Mouse (Mus musculus): ENCODE measurements at regions not wholly inside any gene's neighbourhood (a gene's known extent, or its start where the extent isn't known, plus 50 kb on each side); places are given as distances from the start of the nearest gene placed in this dataset.

DNA sequence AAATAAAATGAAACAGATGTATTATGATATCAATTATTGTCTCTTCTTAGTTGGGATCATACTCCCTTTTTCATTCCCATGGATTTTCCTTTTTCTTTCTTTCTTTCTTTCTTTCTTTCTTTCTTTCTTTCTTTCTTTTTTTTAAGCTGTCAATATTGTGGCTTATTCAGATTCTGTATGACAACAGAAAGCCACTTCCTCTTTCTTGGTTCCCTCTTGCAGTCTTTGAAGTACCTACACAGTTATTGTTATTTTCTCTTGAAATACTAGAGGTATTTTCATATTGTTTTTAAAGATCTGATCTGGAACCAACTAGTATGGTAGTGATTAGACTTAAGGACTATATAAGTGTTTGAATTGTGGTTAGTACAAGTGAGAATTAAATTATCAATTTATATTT, 444.6 kb upstream of the Fam174a start:
- ATAC-seq (ENCODE audit: low FRiP score) (no peak), DNase-seq (ENCODE audit: low spot score) (no peak)
- Histone ChIP-seq H3K27me3 (ENCODE audit: control insufficient read depth, insufficient read depth, low read length) (no peaks in the 10 kb centered on the region), H3K9ac (ENCODE audit: low read depth, low read length) (no peak overlapping the region), H3K27ac (ENCODE audit: low read depth, low read length) (no peak overlapping the region), H3K4me2 (replicated peaks; ENCODE audit: low read depth, low read length) (no peak overlapping the region), H3K9me3 (ENCODE audit: control insufficient read depth, low read length) (no peaks in the 10 kb centered on the region), H3K4me1 (replicated peaks; ENCODE audit: control insufficient read depth, insufficient read depth, low read length) (no peaks in the 10 kb centered on the region), H3K36me3 (ENCODE audit: control insufficient read depth, insufficient read depth, low read length) (no peaks in the 10 kb centered on the region), H3K4me3 (ENCODE audit: low read depth, low read length) (no peak overlapping the region)

DNA sequence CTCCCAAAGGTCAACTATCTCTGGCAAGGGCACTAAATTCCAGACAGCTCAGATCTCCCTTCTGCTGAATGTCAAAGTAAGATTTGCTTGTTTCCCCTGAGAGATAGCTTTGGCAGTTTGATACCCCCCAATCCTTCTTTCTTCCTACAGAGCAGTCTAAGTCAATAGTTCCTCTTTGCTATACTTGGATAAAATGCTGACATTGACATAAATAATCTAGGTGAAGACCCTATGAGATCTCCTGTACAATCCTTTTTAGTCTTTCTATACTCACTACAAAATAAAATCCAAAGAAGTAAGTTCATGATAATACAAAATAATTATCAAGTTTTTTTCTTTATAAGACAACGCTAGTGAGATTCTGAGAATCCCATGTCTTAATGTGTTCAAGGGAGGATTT, 432.9 kb upstream of the Fam174a start:
- Histone ChIP-seq H3K4me1 (replicated peaks; ENCODE audit: control insufficient read depth, insufficient read depth, low read length) (no peaks in the 10 kb centered on the region), H3K36me3 (ENCODE audit: control insufficient read depth, insufficient read depth, low read length) (no peaks in the 10 kb centered on the region), H3K9me3 (ENCODE audit: control insufficient read depth, low read length) (no peaks in the 10 kb centered on the region), H3K27ac (ENCODE audit: low read depth, low read length) (no peak overlapping the region), H3K4me3 (ENCODE audit: low read depth, low read length) (no peak overlapping the region), H3K4me2 (replicated peaks; ENCODE audit: low read depth, low read length) (no peak overlapping the region), H3K27me3 (ENCODE audit: control insufficient read depth, insufficient read depth, low read length) (no peaks in the 10 kb centered on the region), H3K9ac (ENCODE audit: low read depth, low read length) (no peak overlapping the region)
- WGBS, result 92% methylated on average over 1 of the region's 1 CpGs
- DNase-seq (ENCODE audit: low spot score), result no peak
- no peak for ATAC-seq (ENCODE audit: low FRiP score)

DNA sequence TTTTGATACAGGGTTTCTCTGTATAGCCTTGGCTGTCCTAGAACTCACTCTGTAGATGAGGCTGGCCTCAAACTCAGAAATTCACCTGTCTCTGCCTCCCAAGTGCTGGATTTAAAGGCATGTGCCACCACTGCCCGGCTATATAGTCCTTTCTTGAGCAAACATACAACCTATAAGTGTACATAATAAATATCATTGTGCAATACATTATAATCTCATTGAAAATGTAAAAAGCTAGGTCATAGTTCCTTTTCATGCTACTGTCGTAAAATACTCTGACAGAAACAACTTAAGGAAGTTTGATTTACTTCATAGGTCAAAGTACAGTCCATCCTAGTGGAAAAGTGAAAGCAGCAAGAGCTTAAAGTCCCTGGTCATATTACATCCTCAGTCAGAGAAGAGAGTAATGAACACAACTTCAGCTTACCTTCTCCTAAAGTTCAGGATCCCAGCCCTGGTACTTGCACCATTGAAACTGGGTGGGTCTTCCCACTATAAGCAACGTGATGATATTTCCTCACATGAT, 408.4 kb upstream of the Fam174a start:
- WGBS, result 84% methylated on average over 3 of the region's 3 CpGs
- Histone ChIP-seq H3K27me3 (ENCODE audit: control insufficient read depth, insufficient read depth, low read length) (no peaks in the 10 kb centered on the region), H3K36me3 (ENCODE audit: control insufficient read depth, insufficient read depth, low read length) (no peaks in the 10 kb centered on the region), H3K9ac (ENCODE audit: low read depth, low read length) (no peak overlapping the region), H3K4me3 (ENCODE audit: low read depth, low read length) (no peak overlapping the region), H3K4me1 (replicated peaks; ENCODE audit: control insufficient read depth, insufficient read depth, low read length) (no peaks in the 10 kb centered on the region), H3K9me3 (ENCODE audit: control insufficient read depth, low read length) (no peaks in the 10 kb centered on the region), H3K27ac (ENCODE audit: low read depth, low read length) (no peak overlapping the region), H3K4me2 (replicated peaks; ENCODE audit: low read depth, low read length) (no peak overlapping the region)
- no peak for DNase-seq (ENCODE audit: low spot score)
- no peak for ATAC-seq (ENCODE audit: low FRiP score)

DNA sequence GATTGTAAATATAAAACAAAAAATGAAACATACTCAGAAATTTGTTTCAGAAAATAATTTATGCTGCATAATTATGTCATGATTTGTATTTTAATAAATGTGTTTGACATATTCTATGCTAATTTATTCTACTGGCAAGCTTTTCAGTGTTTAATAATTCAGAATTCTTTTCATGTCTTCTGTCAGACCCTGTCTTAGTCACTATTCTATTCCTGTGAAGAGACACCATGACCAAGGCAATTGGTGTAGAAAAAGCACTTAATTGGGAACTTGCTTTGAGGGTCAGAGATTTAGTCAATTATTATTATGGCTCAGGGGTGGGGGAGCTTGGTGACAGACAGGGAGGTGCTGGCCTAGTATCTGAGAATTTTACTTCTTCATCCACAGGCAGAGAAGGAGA, 402.6 kb upstream of the Fam174a start:
- no peaks in the 10 kb centered on the region for H3K36me3 ChIP-seq (ENCODE audit: control insufficient read depth, insufficient read depth, low read length)
- no peaks in the 10 kb centered on the region for H3K4me1 ChIP-seq (replicated peaks; ENCODE audit: control insufficient read depth, insufficient read depth, low read length)
- H3K27me3 ChIP-seq (ENCODE audit: control insufficient read depth, insufficient read depth, low read length), result no peaks in the 10 kb centered on the region
- no peak overlapping the region for H3K4me2 ChIP-seq (replicated peaks; ENCODE audit: low read depth, low read length)
- H3K4me3 ChIP-seq (ENCODE audit: low read depth, low read length), result no peak overlapping the region
- H3K9me3 ChIP-seq (ENCODE audit: control insufficient read depth, low read length), result no peaks in the 10 kb centered on the region
- no peak overlapping the region for H3K9ac ChIP-seq (ENCODE audit: low read depth, low read length)
- no peak for ATAC-seq (ENCODE audit: low FRiP score)
- H3K27ac ChIP-seq (ENCODE audit: low read depth, low read length), result no peak overlapping the region
- DNase-seq (ENCODE audit: low spot score), result no peak

Measured in hindbrain, embryonic 11.5 days (tissue).